Mouse (Mus musculus) liver, postnatal 0 days (tissue): ENCODE results near the gene Timm44.

ENCODE experiments used
- CTCF ChIP-seq: sonication (generic); IDR thresholded peaks from 2 replicates; pipeline ENCODE4 v1.5.1; 2016; ENCODE audit warnings: antibody characterized with exemption, low read depth
- EP300 ChIP-seq: IDR thresholded peaks from 2 replicates; pipeline ENCODE4 v1.6.1; 2016; ENCODE audit warnings: antibody characterized with exemption, low read depth, mild to moderate bottlenecking

DNA sequence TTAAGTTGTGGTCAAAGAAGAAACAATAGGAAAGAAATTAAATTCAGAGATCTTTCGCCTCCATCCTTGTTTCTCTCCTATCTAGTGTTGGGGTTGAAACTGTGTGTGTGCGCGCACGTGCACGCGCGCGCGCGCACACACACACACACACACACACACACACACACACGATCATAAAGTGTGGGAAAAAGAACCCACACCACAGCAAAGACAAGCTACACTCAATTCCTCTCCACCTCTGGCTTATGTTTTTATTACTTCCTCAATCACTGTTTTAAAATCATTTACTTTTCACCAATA is 43.8 kb upstream of the Timm44 start:
- TF ChIP-seq CTCF (no peak), EP300 (no peak; the same call in 1 of the 2 replicates)
